In genomic region chr2:121287850-121288249, GRCm38 (mm10) we compare ENCODE assay signal across 15 mouse cellular contexts. TPM values are rescaled to one million over a fixed set of nuclear protein-coding genes. Genes with fewer than 3 reads are reported as not detected.
DNase-seq lines count a peak whose midpoint lies in the region; ATAC-seq lines count a peak whose summit lies in the region.
"Had no signal": no experiment of that assay in that cellular context is flagged by ENCODE, and none has a peak within 500 bp of the region (broad histone marks: within the 10 kb centered on the region; RNA-seq: fewer than 3 reads in every experiment).

No protein-coding gene starts in this region.

- no peak overlapping the region for H3K4me3 ChIP-seq in midbrain, embryonic 12.5 days
- H3K4me3 ChIP-seq in midbrain, embryonic 10.5 days: no peak overlapping the region
- no peak overlapping the region for H3K4me3 ChIP-seq in midbrain, embryonic 14.5 days (replicated peaks; ENCODE audit: low read depth, low read length)
- H3K4me3 ChIP-seq: embryonic facial prominence, embryonic 13.5 days; limb, embryonic 15.5 days; myocyte had no signal

- no peak for ATAC-seq in midbrain, embryonic 12.5 days (ENCODE audit: low FRiP score, low read depth)
- ATAC-seq in midbrain, embryonic 14.5 days (ENCODE audit: low FRiP score, low TSS enrichment): no peak
- ATAC-seq: Patski had no signal

- peak; percentile 28 for DNase-seq in cerebellum, adult 11-12 months
- DNase-seq in cerebellum, postnatal 4 days (ENCODE audit: low spot score in 2 of 2): no peak
- no peak for DNase-seq in midbrain, embryonic 10.5 days (ENCODE audit: low spot score)
- peak; percentile 75 for DNase-seq in midbrain, embryonic 14.5 days
- no peak for DNase-seq in urinary bladder, adult 18-20 months (ENCODE audit: low spot score in 2 of 2)
- no peak for DNase-seq in thymus, postnatal 14 days
- DNase-seq in thymus, postnatal 0 days (ENCODE audit: low spot score): no peak
- DNase-seq: gastrocnemius, postnatal 36 days; kidney, adult 8-10 months; lung, adult 2 months had no signal

- peak overlapping the region; percentile 81 for H3K27ac ChIP-seq in midbrain, embryonic 12.5 days (replicated peaks)
- H3K27ac ChIP-seq in midbrain, embryonic 10.5 days (replicated peaks): no peak overlapping the region
- H3K27ac ChIP-seq in midbrain, embryonic 14.5 days (replicated peaks; ENCODE audit: low read depth, low read length): peak overlapping the region; percentile 89
- H3K27ac ChIP-seq: embryonic facial prominence, embryonic 13.5 days; limb, embryonic 15.5 days had no signal

- WGBS in midbrain, embryonic 12.5 days: 65% methylated on average over 2 of the region's 2 CpGs
- WGBS in midbrain, embryonic 10.5 days: 79% methylated on average over 2 of the region's 2 CpGs
- 34% methylated on average over 2 of the region's 2 CpGs for WGBS in midbrain, embryonic 14.5 days

- H3K36me3 ChIP-seq in midbrain, embryonic 12.5 days: no peaks in the 10 kb centered on the region
- H3K36me3 ChIP-seq in midbrain, embryonic 10.5 days: no peaks in the 10 kb centered on the region
- no peaks in the 10 kb centered on the region for H3K36me3 ChIP-seq in midbrain, embryonic 14.5 days (ENCODE audit: control insufficient read depth, insufficient read depth, low read length)
- H3K36me3 ChIP-seq: embryonic facial prominence, embryonic 13.5 days; limb, embryonic 15.5 days had no signal

- no peaks in the 10 kb centered on the region for H3K9me3 ChIP-seq in midbrain, embryonic 12.5 days
- no peaks in the 10 kb centered on the region for H3K9me3 ChIP-seq in midbrain, embryonic 10.5 days (replicated peaks)
- no peaks in the 10 kb centered on the region for H3K9me3 ChIP-seq in midbrain, embryonic 14.5 days (ENCODE audit: control insufficient read depth, low read length)
- H3K9me3 ChIP-seq: embryonic facial prominence, embryonic 13.5 days; limb, embryonic 15.5 days had no signal

- H3K4me2 ChIP-seq in midbrain, embryonic 12.5 days (replicated peaks): peak overlapping the region; percentile 81
- peak overlapping the region; percentile 90 for H3K4me2 ChIP-seq in midbrain, embryonic 14.5 days (ENCODE audit: low read length)
- H3K4me2 ChIP-seq: embryonic facial prominence, embryonic 13.5 days; limb, embryonic 15.5 days had no signal

- H3K27me3 ChIP-seq in midbrain, embryonic 12.5 days: peaks cover 9% of the 10 kb centered on the region; the same call in 1 of the 2 replicates
- peaks cover 45% of the 10 kb centered on the region for H3K27me3 ChIP-seq in midbrain, embryonic 10.5 days (ENCODE audit: low read depth, poor library complexity, severe bottlenecking)
- no peaks in the 10 kb centered on the region for H3K27me3 ChIP-seq in midbrain, embryonic 14.5 days (ENCODE audit: control insufficient read depth, insufficient read depth, low read length)

- H3K9ac ChIP-seq in midbrain, embryonic 12.5 days (replicated peaks): no peak overlapping the region
- H3K9ac ChIP-seq in midbrain, embryonic 14.5 days (replicated peaks; ENCODE audit: low read length): peak overlapping the region; percentile 20; the same call in 1 of the 2 replicates
- H3K9ac ChIP-seq: embryonic facial prominence, embryonic 13.5 days; limb, embryonic 15.5 days had no signal

- peaks cover 21% of the 10 kb centered on the region for H3K4me1 ChIP-seq in midbrain, embryonic 12.5 days
- H3K4me1 ChIP-seq in midbrain, embryonic 10.5 days: peaks cover 30% of the 10 kb centered on the region
- peaks cover 27% of the 10 kb centered on the region for H3K4me1 ChIP-seq in midbrain, embryonic 14.5 days (ENCODE audit: control insufficient read depth, insufficient read depth, low read length)

RNA-seq across cellular contexts. Expression of gene Map1a, which starts 1.6 kb away (rescaled TPM):
- 14.7 and 16.8 TPM in 2 replicates for polyA plus RNA-seq in midbrain, embryonic 12.5 days (2016; fragmentation: Nextera tagmentation; extraction: Ambion mirVana)
- polyA plus RNA-seq in midbrain, embryonic 10.5 days (2016; fragmentation: Nextera tagmentation; extraction: Ambion mirVana): 7.8 and 11.4 TPM in 2 replicates
- polyA plus RNA-seq in midbrain, embryonic 14.5 days (2014; fragmentation: Nextera tagmentation; extraction: Ambion mirVana): 19.6 and 25.7 TPM in 2 replicates
- polyA plus RNA-seq in thymus, postnatal 0 days (2015; fragmentation: Nextera tagmentation; extraction: Ambion mirVana): 0.28 and 0.39 TPM in 2 replicates

RNA-seq across cellular contexts. Expression of gene Trp53bp1, which starts 16.6 kb away (rescaled TPM):
- 230 and 245 TPM in 2 replicates for polyA plus RNA-seq in midbrain, embryonic 12.5 days (2016; fragmentation: Nextera tagmentation; extraction: Ambion mirVana)
- 115 and 146 TPM in 2 replicates for polyA plus RNA-seq in midbrain, embryonic 10.5 days (2016; fragmentation: Nextera tagmentation; extraction: Ambion mirVana)
- 146 and 193 TPM in 2 replicates for polyA plus RNA-seq in midbrain, embryonic 14.5 days (2014; fragmentation: Nextera tagmentation; extraction: Ambion mirVana)
- polyA plus RNA-seq in thymus, postnatal 0 days (2015; fragmentation: Nextera tagmentation; extraction: Ambion mirVana): 23.0 and 24.3 TPM in 2 replicates

Comparison
In these comparisons a context has a peak if more than half of its experiments do, and no peak if none do; other contexts are left out.
1. DNase-seq: peak in cerebellum, adult 11-12 months (single experiment) and midbrain, embryonic 14.5 days (single experiment); none in cerebellum, postnatal 4 days (0 of 2), midbrain, embryonic 10.5 days (single experiment), urinary bladder, adult 18-20 months (0 of 2), thymus, postnatal 14 days (single experiment) and thymus, postnatal 0 days (single experiment).